Mouse (Mus musculus): ENCODE measurements around the gene Nrarp.

Gene Nrarp

DNA sequence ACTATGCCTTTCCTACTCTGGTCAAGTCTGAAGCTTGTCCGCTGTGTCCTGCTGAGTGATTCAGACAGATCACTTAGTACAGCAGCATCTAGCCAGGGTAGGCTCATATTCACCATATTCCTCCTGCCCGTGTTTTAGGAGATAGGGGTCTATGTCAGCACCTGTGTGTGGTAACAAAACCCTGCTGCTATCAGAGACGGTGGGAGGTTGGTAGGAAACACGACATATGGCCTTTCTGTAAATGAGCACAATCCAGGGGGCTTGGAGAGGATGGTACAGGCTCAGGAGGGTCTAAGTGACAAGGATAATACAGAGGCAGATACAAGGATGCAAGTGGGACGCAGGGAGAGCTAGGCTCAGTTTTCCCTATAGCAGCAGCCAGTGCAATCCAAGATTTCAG lies 49.0 kb downstream of the Nrarp start:
- no peak for DNase-seq

DNA sequence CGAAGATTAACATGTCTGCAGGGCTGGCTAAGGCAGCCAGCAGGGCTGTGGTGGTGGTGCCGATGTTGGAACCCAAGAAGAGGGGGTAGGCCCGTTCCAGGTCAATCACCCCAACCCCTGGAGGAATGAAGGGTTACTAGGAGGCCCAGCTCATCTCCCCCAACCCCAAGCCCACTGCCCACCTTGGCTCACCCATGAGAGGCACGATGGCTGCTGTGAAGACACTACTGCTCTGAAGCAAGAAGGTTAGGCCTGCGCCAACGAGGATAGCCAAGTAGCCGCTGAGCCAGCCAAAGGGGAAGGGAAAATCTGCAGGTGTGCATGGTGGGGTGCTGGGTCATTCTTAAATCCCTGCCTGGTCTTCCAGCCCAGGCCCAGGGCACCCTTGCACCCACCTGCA lies 50.0 kb downstream of the Nrarp start:
- DNase-seq: no peak

DNA sequence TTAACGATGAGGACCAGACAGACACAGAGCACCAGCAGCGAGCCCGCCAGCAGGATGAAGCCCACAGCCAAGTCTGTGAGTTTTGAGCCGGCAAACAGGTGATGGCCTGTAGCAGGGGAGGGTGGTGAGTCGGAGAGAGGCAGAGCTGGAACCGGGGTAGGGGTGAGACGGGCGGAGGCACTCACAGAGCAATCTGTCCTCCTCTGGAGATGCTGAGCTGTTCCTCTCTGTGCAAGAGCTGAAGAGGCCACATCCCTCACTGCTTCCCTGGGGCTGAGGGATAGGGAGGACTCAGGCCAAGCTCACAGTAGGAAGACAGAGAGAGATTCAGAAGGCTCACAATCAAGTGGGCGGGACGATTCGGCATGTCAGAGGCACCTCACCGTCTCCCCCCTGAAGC lies 50.5 kb downstream of the Nrarp start:
- DNase-seq: no peak

Measured in spleen, adult 18-20 months (tissue).